Mouse (Mus musculus) heart, postnatal 25 days (tissue): ENCODE results near the gene Ttc39a. TPM values are rescaled to one million over a fixed set of nuclear protein-coding genes. Genes with fewer than 3 reads are reported as not detected.
A peak's percentile ranks its signal among the peaks of the same experiment; 100 is the strongest.
"Not testable (repeated sequence)": the region's sequence is repeated elsewhere in the genome, so short reads cannot be mapped to it uniquely, and the experiment has no call there.

Source experiments
- DNase-seq: peaks from one replicate; pipeline ENCODE4 v3.0.0; 2022; ENCODE audit warnings: low spot score
- intact Hi-C: fragments of 180-260 bp; cut with DNase I; formaldehyde crosslinking; loops from one replicate; pipeline ENCODE4 v1.15.1; 2025
- total RNA-seq, 2 experiments: library from RNA; stranded (reverse); gene quantifications; 2 replicates each; pipeline ENCODE4 v1.2.3; 2021

Ttc39a gene
- 1 to 10 TPM; 1.1 to 2.1 TPM for total RNA-seq

- intact Hi-C loops, result loop anchor here (5.0 kb wide), 1 partner anchor 124 kb away; the partner anchor contains the start of gene Eps15
These were observed at the start of gene Ttc39a for GRCm38 (mm10) chr4:109406486-109407175. Ttc39a (plus strand) TSS chr4:109406623.

DNA sequence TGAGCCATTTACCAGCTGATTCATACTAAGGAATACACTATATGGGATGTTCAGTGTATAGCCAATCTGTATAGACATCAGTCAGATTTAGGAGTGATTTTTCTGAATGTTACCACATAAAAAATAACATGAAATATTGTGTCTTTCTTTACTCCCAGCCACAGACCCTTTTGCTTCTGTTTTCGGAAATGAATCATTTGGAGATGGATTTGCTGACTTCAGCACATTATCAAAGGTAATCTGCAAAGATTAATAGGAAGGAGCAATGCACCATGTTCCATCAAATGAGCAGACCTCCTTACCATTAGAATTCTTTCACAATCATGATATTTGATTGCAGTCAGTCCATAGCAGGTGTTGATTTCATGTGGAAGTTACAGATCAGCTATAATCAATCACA, 28.3 kb upstream of the Ttc39a start:
- intact Hi-C loops, result no loop called here
- DNase-seq, result no peak

More at GRCm38 (mm10) chr4:109406486-109407175, at the start of gene Ttc39a:
- no peak for DNase-seq

- no peak for DNase-seq
- intact Hi-C loops, result no loop called here
These were observed 24.0 kb upstream of the Ttc39a start for GRCm38 (mm10) chr4:109382457-109382856.

GRCm38 (mm10) chr4:109385599-109385998, 20.8 kb upstream of the Ttc39a start:
- intact Hi-C loops, result no loop called here

DNA sequence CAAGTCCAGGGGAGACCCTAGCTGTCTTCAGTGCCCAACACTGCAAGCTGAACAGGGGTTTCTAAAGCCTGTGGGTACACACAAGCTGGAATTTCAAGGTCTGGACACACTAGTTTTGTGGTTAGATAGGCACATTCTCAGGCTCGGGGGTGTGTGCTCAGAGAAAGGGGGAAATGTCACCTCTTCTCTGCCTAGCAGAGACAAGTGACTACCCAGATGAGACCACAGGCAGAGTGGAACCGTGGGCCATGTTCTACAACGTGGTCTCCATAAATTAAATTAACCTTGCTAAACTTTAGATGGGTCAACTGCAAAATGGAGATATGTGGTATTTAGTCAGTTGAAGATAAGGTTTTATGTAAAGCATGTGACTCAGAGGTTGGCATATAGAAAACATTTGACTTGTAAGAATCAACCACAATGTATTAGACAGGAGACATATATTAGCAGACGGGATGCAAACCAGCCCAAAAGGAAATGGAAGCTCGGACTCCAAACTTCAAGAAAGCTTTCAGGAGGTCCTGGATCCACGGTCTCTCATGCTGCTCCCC, 13.1 kb upstream of the Ttc39a start:
- intact Hi-C loops, result no loop called here
- no peak for DNase-seq

More at GRCm38 (mm10) chr4:109385599-109385998, 20.8 kb upstream of the Ttc39a start:
- DNase-seq, result no peak

GRCm38 (mm10) chr4:109393902-109394301, 12.5 kb upstream of the Ttc39a start:
- intact Hi-C loops, result no loop called here
- no peak for DNase-seq

DNA sequence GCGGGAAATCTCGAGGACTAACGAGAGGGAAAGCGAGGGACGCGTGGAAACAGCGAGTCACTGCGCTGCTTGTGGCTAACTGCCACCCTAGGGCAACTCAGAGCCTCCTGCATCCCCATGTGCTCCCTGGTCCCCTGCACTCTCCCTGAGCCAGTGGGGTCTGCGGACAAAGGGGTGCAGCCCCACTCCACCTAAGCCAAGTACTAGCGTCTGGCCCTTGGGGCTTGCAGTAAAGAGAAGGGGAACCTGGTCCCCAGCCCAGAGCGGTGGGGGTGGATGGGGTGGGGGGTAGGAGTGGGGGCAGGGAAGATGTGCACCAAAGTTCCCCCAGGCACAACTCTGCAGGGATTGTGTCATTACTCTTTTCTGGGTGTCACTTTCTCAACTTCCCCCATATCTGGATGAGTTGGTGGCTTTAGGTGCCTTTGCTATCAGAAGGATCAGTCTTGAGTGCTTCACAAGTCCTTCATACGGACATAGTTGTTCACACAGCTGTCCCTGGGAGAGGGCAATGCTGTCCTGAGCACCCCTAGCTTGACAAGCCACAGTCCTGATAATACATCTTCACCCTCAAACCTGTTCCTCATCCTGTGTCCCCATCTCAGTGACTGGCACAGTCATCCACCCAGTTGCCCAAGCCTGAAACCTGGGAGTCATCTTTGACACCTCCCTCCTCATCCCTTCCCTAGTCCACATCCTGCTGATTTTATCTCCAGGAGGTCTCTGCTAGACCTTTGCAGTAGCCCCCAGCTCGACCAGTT, 11.9 kb upstream of the Ttc39a start:
- intact Hi-C loops, result no loop called here

DNA sequence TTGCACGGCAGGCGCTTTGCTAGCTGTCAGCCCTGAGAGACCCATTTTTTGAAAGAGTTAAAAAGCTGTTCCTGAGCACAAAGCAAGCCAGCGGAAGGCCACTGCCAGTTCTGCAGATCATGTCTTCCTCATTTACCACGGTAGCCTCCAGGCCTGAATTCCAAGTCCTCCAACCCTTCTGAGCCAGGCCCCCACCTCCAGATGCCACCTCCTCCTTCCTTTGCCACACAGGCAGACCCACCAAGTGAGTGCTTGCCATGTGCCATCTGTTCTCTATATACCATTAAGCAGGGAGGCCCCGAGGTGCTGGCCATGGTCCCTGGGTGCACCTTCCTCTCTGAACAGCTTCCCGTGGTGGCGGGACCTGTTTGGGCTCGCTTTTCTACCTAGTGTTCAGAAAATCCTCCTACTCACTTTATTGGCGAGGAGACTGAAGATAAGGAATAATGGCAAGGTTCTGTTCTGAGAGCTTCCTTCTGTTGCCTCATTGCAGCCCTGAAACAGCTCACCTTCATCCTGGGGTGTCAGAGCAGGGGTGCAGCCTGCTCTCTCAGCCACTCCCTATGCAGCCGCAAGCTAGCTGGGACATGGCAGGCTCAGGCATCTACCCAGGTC, 6.0 kb upstream of the Ttc39a start:
- intact Hi-C loops, result no loop called here
- no peak for DNase-seq

More for the DNA sequence above, 11.9 kb upstream of the Ttc39a start:
- DNase-seq, result no peak

DNA sequence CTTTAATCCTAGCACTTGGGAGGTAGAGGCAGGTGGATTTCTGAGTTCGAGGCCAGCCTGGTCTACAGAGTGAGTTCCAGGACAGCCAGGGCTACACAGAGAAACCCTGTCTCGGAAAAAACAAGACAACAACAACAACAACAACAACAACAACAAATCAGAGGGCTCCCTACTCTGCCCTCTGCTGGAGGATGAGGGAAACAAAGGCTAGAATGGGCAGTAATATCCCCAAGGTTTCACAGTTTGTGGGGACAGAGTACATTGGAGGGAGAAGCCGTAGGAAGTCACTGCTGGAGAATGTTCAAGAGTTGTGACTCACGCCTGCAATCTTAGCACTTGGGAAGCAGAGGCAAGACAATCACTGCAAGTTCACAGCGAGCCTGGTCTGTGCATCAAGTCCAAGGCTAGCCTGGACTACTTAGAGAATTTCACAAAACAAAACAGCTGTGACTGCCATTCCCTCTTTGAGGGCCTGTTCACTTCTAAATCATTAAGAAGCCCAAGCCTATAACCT, 5.2 kb upstream of the Ttc39a start:
- no peak for DNase-seq
- intact Hi-C loops, result no loop called here

GRCm38 (mm10) chr4:109404908-109405307, 1.5 kb upstream of the Ttc39a start:
- not testable (repeated sequence) for DNase-seq
- intact Hi-C loops, result loop anchor here (5.0 kb wide), 1 partner anchor 123 kb away; the partner anchor contains the start of gene Eps15

DNA sequence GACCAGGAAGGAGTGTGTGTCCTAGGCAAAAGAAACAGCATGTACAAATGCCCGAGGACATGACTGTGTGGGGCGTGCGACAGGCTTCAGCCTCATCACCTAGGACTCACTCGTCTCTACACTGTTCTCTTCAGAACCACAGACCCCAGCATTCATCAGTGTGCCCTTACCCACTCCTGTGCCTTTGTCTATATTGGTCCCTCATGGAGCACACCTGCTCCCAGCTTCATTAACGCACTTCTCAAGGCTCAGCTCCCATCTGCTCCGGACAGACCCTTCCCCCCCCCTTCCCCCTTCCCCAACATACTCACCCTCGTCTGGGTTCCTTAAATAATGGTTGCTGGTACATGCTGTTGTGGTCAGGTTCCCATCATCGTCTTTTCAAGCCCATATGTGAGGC, 1.0 kb upstream of the Ttc39a start:
- intact Hi-C loops, result loop anchor here (5.0 kb wide), 1 partner anchor 123 kb away; the partner anchor contains the start of gene Eps15
- no peak for DNase-seq

- intact Hi-C loops, result loop anchor here (5.0 kb wide), 1 partner anchor 124 kb away; the partner anchor contains the start of gene Eps15
- peak; percentile 70 for DNase-seq
These were observed 353 bp upstream of the Ttc39a start for GRCm38 (mm10) chr4:109406054-109406485.

DNA sequence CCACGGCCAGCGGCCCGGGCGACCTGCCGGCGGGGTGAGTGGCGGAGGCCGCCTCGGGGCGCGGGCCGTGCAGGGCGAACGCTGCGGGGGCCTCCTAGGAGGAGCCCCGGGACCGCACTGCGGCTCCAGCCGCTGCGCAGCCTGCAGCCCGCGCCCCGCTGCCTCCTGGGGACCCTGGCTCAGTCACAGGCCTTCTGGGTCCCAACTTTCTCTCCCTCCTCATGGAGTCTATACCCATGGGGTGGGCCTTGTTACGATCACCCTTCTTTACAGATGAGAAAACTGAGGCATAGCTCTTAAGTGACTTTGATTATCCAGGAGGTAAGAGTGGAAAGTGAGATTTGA, 725 bp downstream of the Ttc39a start:
- DNase-seq, result no peak
- intact Hi-C loops, result loop anchor here (5.0 kb wide), 1 partner anchor 125 kb away; the partner anchor contains the start of gene Eps15

DNA sequence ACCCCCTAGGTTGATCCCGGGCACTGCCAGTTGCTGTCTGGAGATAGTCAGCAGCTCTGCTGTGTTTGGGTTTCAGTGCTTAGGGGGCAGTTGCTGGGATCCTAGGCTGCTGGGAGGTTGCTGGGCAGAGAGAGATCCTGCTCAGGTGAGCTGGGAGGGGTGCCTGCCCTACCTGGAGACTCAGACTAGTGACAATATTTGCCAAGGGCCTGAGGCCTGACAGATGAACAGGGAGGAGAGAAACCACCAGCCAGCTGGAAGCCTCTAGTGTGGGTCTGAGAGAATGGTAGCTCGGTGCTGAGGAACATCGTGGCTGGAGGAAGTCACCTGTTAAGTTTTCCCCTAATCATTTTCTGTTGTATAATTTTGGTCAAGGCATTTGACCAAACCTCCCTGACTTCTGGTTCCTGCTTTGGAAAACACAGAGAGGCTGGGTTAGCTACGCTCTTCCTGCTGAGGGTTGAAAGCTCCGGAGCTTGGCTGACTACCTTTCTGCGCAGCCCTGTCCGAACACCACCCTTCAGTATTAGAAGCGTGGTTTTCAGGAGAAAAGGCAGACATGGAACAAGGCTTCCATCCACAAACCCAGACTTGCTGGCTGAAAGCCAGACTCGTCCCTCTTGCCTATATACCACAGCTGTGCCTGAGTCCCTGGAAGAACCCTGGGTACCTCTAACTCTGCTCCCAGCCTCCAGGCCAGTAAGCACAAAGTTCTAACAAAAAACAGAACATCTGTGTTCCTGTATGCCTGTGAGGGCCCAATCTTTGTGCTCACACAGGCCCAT, 1.5 kb downstream of the Ttc39a start:
- intact Hi-C loops, result loop anchor here (5.0 kb wide), 1 partner anchor 126 kb away; the partner anchor contains the start of gene Eps15
- DNase-seq, result no peak

DNA sequence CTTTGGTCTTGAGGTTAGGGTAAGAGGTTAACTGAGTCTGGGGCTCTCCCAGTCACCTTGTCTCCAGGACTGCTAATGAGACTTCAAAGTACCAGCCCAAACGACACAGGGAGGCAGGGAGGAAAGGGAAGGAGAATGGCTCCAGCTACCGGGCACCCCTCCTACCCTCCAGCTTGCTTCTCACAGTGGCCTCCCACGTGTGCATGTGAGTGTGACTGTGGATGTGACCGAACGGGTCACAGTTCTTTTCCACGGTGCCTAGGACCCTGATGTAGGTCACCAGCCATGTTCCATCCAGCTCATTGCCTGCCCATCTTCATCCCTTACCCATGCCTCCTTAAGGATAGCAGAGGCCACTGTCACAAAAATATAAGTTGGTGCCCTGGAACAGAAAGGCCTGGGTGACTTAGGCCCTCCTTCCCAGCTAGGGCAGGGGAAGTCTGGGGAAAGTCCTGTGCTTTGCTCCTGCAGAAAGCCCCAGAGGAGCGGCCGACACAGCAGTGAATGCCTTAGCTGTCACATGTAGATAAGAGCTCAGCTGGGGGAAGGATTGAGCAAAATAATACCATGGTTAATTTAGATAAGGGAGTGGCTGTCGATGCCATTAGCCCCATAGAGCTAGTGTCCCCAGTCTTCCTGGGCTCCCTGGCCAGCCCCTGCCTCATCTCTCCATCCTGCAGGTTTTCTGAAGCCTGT, 4.4 kb downstream of the Ttc39a start:
- intact Hi-C loops, result no loop called here
- DNase-seq, result no peak

DNA sequence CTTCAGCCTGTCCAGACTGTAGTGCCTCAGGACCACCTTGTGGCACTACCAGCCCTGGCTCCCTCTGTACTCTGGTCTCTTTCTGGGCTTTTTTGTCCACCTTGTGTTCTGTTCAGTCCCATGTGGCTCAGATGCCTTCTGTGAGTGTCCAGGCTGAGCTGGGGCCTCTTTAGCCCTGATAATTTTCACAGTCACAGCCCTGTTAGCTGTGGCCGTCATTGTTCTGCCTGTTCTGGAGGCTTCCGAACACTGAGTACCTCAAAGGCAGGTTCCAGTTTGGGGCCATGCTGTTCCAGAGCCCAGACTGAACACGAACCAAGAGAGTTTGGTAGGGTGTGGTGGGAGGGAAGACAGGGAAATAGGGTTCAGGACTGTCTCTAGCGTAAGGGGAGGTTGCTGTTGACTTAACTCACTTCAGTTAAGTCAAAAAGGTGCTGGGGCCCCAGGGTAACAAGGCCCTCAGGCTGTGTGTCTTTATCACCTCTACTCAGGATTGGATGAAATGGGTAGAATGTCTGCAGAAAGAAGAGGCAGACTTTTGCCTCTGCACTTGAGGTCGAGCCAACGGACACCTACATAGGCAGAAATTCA, 5.0 kb downstream of the Ttc39a start:
- DNase-seq, result no peak
- intact Hi-C loops, result no loop called here

DNA sequence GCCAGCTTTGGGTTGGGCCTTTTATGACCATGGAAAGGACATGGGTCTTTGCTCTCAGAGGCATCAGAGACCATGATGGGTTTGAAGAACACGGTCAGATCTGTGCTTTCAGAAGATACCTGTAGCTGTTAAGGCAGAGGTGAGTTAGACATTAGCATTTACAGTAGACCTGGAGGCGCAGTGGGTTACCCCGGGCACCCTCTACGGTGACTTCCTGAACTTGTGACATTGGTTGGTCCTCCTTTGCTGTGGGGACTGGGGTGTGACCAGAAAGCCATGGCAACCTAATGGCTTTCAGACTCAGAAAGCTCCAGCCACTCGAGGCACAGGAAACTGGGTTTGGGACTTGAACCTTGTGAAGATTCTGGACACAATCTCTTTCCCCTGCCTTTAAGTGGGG, 5.8 kb downstream of the Ttc39a start:
- intact Hi-C loops, result no loop called here
- DNase-seq, result no peak

DNA sequence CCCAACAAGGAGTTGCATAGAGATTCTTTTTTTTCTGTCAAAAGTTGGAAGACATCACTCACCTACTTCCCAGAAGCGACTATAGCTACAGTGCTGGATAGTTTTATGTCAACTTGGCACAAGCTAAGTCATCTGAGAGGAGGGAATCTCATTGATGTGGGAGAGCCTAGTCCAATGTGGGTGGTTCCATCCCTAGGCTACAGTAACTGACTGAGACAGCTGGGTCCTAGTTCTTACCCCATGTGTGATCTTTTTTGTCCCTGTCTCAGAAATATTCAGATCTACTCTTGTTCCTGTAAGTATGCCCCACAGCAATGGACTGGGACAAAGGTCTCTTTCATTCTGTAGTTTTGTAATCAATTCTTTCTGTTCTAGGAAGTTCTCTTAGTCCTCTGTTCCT, 11.6 kb downstream of the Ttc39a start:
- intact Hi-C loops, result no loop called here
- DNase-seq, result no peak
